Mouse (Mus musculus) midbrain, postnatal 0 days (tissue): Measurements from ENCODE around the gene Sema5a. TPM values are rescaled to one million over a fixed set of nuclear protein-coding genes. Genes with fewer than 3 reads are reported as not detected.

Source experiments
- ATAC-seq: fragments of 200-750 bp; cut with Nextera tagmentation; 2 replicates; pipeline ENCODE4 v1.8.0; 2017; ENCODE audit warnings: moderate number of reproducible peaks, mild to moderate bottlenecking, moderate TSS enrichment, moderate library complexity; ENCODE audit not compliant: low FRiP score
- DNase-seq: peaks from one replicate; pipeline ENCODE4 v3.0.0-alpha.2; 2015; ENCODE audit warnings: low spot score
- H3K27ac ChIP-seq: fragments of 300-500 bp; sonication (generic); 2 replicates; pipeline ENCODE4 v1.5.1; 2014; ENCODE audit warnings: low read depth, mild to moderate bottlenecking, low read length, mixed read lengths
- H3K27me3 ChIP-seq: fragments of 300-500 bp; sonication (generic); 2 replicates; pipeline ENCODE4 v1.6.1; 2014; ENCODE audit warnings: low read length, control low read depth, mixed read lengths; ENCODE audit not compliant: insufficient read depth
- H3K36me3 ChIP-seq: fragments of 300-500 bp; sonication (generic); 2 replicates; pipeline ENCODE4 v1.6.1; 2014; ENCODE audit warnings: low read length, control low read depth, mixed read lengths; ENCODE audit not compliant: insufficient read depth
- H3K4me1 ChIP-seq: fragments of 300-500 bp; sonication (generic); 2 replicates; pipeline ENCODE4 v1.6.1; 2014; ENCODE audit warnings: mild to moderate bottlenecking, control low read depth, antibody characterized with exemption, low read length, mixed read lengths; ENCODE audit not compliant: insufficient read depth
- H3K4me2 ChIP-seq: fragments of 300-500 bp; sonication (generic); 2 replicates; pipeline ENCODE4 v1.6.1; 2014; ENCODE audit warnings: low read depth, mild to moderate bottlenecking, low read length, mixed read lengths; ENCODE audit not compliant: poor library complexity, severe bottlenecking
- H3K4me3 ChIP-seq: fragments of 300-500 bp; sonication (generic); 2 replicates; pipeline ENCODE4 v1.5.1; 2014; ENCODE audit warnings: low read depth, mild to moderate bottlenecking, low read length, moderate library complexity
- H3K9ac ChIP-seq: fragments of 300-500 bp; sonication (generic); replicated peaks from 2 replicates; pipeline ENCODE4 v1.6.1; 2014; ENCODE audit warnings: mild to moderate bottlenecking, low read length, moderate library complexity, mixed read lengths; ENCODE audit not compliant: poor library complexity, severe bottlenecking
- H3K9me3 ChIP-seq: fragments of 300-500 bp; sonication (generic); 2 replicates; pipeline ENCODE4 v1.6.1; 2016; ENCODE audit warnings: low read length, control low read depth
- CTCF ChIP-seq: IDR thresholded peaks from 2 replicates; pipeline ENCODE4 v1.5.1; 2016; ENCODE audit warnings: antibody characterized with exemption, mild to moderate bottlenecking
- WGBS: fragments of 180-500 bp; shearing (Covaris S2); extraction: QIAGEN DNeasy Blood & Tissue Kit; methylation state at CpG from one replicate; pipeline ENCODE4 v1.1.7; 2014; 5-methylcytosine and 5-hydroxymethylcytosine counted together
- polyA plus RNA-seq: library from polyadenylated mRNA; unstranded; fragments of >200 nt; fragmentation: Nextera tagmentation; extraction: Ambion mirVana; gene quantifications from 2 replicates; pipeline ENCODE4 v1.2.1, GENCODE M21; 2015
- total RNA-seq: library from RNA; depleted of rRNA; stranded (reverse); fragments of >200 nt; gene quantifications from 2 replicates; pipeline ENCODE4 v1.2.3, GENCODE M21; 2014

The Sema5a gene
- total and polyA plus RNA-seq, 2 experiments from 2014 or later, result 5.8 to 26.5 TPM

DNA sequence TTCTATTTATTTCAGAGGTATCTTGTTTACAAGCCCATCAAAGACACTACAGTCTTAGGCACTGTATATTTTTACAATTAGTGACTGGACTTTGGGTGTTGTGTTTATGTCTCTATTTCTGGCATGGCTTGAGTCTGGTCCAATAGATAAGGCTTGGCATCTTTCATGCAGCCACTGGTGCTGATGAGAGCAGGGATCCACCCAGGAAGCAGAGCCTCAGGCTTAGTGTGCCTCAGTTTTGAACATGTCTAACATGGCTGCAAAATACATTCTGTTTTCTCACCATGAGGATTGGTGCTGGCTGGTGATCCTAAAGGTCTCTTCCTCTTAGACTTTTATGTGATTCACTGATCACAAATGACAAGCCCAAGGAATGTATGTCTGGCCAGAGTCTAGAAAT is 263.7 kb downstream of the Sema5a start:
- Histone ChIP-seq H3K27me3 (no peaks in the 10 kb centered on the region), H3K27ac (no peak overlapping the region), H3K9ac (no peak overlapping the region), H3K9me3 (no peaks in the 10 kb centered on the region), H3K4me1 (no peaks in the 10 kb centered on the region), H3K4me2 (no peak overlapping the region), H3K36me3 (no peaks in the 10 kb centered on the region), H3K4me3 (no peak overlapping the region)
- DNase-seq (no peak), ATAC-seq (no peak)
- TF ChIP-seq CTCF, result no peak

DNA sequence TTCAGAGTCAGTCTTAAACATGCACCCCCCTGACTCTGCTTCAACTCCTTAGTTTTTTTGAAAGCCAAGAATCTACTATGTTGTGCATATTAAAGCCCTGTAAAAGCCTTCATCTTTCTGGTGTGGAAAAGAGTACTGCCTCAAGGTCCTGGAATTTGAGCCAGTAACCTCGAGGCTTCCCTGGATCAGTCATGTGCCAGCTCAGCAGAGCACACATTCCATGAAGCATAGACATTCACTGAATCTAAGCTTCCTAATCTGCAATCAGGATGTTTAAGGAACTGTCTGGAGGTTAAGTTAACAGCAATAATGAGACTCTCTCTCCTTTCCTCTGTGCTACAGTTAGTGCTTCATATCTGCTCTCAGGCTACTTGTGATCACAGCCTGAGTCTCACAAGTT is 270.3 kb downstream of the Sema5a start:
- Histone ChIP-seq H3K27ac (no peak overlapping the region), H3K9ac (no peak overlapping the region), H3K4me3 (no peak overlapping the region), H3K27me3 (no peaks in the 10 kb centered on the region), H3K4me1 (no peaks in the 10 kb centered on the region), H3K36me3 (no peaks in the 10 kb centered on the region), H3K4me2 (no peak overlapping the region), H3K9me3 (no peaks in the 10 kb centered on the region)
- no peak for DNase-seq
- ATAC-seq, result no peak
- 50% methylated on average over 1 of the region's 1 CpGs for WGBS
- TF ChIP-seq CTCF, result no peak

DNA sequence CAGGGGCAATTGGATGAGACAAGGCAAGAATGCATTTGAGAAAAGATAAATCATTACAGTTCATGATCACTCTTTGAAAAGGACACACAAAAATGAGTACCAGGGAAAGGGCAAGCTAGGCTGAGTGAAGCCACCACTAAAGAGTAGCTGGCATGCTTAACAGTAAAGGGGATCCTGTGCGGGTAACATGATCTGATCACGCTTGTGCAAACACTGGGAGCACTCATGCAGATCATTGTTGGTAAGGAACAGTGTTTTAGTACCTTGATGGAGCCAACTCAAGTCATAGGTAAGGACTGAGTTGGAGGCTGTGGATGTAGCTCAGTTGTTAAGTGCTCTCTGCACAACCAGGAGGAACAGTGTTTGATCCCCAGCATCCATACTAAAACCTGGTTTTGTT is 273.3 kb downstream of the Sema5a start:
- Histone ChIP-seq H3K4me2 (no peak overlapping the region), H3K27me3 (no peaks in the 10 kb centered on the region), H3K9me3 (no peaks in the 10 kb centered on the region), H3K27ac (no peak overlapping the region), H3K4me1 (no peaks in the 10 kb centered on the region), H3K4me3 (no peak overlapping the region), H3K9ac (no peak overlapping the region), H3K36me3 (no peaks in the 10 kb centered on the region)
- no peak for ATAC-seq
- TF ChIP-seq CTCF, result no peak
- WGBS, result 97% methylated on average over 2 of the region's 2 CpGs
- no peak for DNase-seq

DNA sequence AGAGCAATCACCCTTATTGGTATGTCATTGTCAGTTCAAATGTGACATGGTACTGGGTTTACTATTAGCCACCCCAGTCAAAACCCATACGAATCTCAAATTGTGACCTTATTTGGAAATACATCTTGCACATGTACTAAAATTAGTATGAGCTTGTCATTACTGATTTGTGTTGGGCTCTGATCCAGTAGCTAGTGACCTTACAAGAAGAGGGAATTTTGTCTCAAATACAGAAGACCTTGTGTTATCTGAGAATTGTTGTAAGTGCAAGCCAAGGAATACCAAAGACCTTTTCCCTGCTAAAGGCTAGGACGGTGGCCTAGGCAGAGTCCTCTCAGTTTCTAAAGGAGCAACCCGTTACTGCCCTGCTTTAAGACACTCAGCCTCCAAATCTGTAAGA is 287.9 kb downstream of the Sema5a start:
- Histone ChIP-seq H3K27ac (no peak overlapping the region), H3K4me3 (no peak overlapping the region), H3K4me2 (no peak overlapping the region), H3K4me1 (no peaks in the 10 kb centered on the region), H3K9ac (no peak overlapping the region), H3K36me3 (no peaks in the 10 kb centered on the region), H3K9me3 (no peaks in the 10 kb centered on the region), H3K27me3 (no peaks in the 10 kb centered on the region)
- DNase-seq, result no peak
- WGBS, result 87% methylated on average over 3 of the region's 3 CpGs
- ATAC-seq, result no peak
- no peak for TF ChIP-seq CTCF

DNA sequence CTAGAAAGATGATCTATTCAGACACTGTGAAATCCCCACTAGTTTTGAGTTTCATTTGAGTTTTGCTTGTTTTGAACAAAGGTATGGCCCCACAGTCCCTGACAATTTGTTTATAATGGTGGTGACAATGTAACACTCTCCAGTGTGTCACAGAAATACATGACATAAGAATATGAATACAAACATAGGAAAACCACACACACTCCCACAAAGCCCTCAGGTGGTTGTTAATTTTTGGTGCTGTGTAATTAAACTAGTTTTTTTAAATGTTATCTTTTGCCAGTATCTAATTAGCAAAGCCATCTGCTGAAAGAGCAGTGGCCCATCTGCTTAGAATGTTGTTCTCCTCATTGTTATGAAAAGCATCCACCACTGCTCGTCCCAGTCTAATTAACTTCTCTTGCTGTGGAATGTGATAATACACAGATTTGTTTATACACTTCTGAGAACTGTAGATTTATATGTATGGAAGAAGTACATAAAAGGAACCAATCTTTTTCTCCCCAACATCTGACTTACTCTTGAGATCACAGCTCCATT is 289.0 kb downstream of the Sema5a start:
- 54% methylated on average over 1 of the region's 1 CpGs for WGBS
- no peak for TF ChIP-seq CTCF

DNA sequence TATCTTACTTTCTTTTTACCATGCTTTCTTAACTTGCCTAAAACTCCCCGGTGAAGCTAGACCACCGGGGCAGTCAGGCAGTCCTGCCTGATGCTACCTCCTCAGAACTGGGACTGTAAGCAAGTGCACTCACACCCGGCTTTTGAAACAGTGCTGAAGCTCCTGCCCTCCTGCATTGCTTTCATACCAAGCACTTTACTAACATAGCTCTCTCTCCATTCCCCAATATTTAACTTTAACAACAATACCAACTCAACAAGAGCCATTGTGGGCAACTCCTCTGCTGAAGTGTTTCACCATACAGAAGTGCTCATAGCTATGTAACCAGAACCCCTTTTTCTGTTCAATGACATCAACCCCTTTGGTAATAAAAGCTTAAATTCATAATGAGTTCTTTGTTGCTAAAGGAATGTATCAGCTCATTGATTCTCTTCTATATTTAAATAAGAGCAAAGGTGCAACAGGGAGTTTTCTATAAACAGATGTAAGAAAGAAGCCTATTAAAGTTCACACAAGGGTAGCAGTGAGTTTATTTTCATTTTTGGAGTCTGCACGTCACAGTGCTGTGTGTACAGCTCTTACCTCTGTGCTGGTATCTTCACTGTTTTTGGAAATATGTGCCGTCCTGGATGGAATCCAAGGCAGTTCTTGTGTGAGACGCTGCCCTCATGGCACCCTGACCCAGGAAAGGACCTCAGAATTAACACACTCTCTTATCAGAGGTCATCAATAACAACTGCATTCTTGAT is 292.3 kb downstream of the Sema5a start:
- H3K9ac ChIP-seq, result no peak overlapping the region
- no peaks in the 10 kb centered on the region for H3K9me3 ChIP-seq
- ATAC-seq (no peak), DNase-seq (no peak)
- no peaks in the 10 kb centered on the region for H3K36me3 ChIP-seq
- H3K4me1 ChIP-seq, result no peaks in the 10 kb centered on the region
- no peaks in the 10 kb centered on the region for H3K27me3 ChIP-seq
- 93% methylated on average over 6 of the region's 6 CpGs for WGBS
- TF ChIP-seq CTCF, result no peak
- no peak overlapping the region for H3K27ac ChIP-seq
- no peak overlapping the region for H3K4me3 ChIP-seq
- H3K4me2 ChIP-seq, result no peak overlapping the region

More for the DNA sequence above, 289.0 kb downstream of the Sema5a start:
- Histone ChIP-seq H3K27ac (no peak overlapping the region), H3K4me2 (no peak overlapping the region), H3K4me3 (no peak overlapping the region), H3K9ac (no peak overlapping the region), H3K36me3 (no peaks in the 10 kb centered on the region), H3K9me3 (no peaks in the 10 kb centered on the region), H3K27me3 (no peaks in the 10 kb centered on the region), H3K4me1 (no peaks in the 10 kb centered on the region)
- ATAC-seq (no peak), DNase-seq (peak; percentile 37)
